Mouse (Mus musculus): ENCODE measurements around the gene Rsc1a1.

- TF ChIP-seq CTCF (IDR thresholded peaks at IDR 0.05; ENCODE audit: low read depth, low read length) (no peak), POLR2A (IDR thresholded peaks at IDR 0.05; ENCODE audit: borderline replicate concordance, low read depth, low read length) (no peak)
Observed at GRCm38 (mm10) chr4:141654509-141654908, 30.9 kb downstream of the Rsc1a1 start.
